Mouse (Mus musculus) testis, adult 2 months (tissue): Measurements from ENCODE around the gene Abi1.

Source experiments
- CTCF ChIP-seq: fragments of 200-500 bp; IDR thresholded peaks from 2 replicates; pipeline ENCODE4 v1.5.1; 2012; ENCODE audit warnings: low read depth, mild to moderate bottlenecking, inconsistent platforms, low read length, moderate library complexity; ENCODE audit not compliant: control insufficient read depth, insufficient read depth, insufficient replicate concordance
- POLR2A ChIP-seq: fragments of 200-500 bp; IDR thresholded peaks from 2 replicates; pipeline ENCODE4 v1.6.1; 2012; ENCODE audit warnings: low read depth, mild to moderate bottlenecking, inconsistent platforms, low read length, moderate library complexity; ENCODE audit not compliant: control insufficient read depth

- no peak for TF ChIP-seq CTCF
- TF ChIP-seq POLR2A, result no peak
These were observed 5.7 kb upstream of the Abi1 start for GRCm38 (mm10) chr2:23045703-23046102.
